Mouse (Mus musculus) small intestine, adult 2 months (tissue): Measurements from ENCODE around the gene Cyfip1. TPM values are rescaled to one million over a fixed set of nuclear protein-coding genes. Genes with fewer than 3 reads are reported as not detected.

Experiments used
- H3K27ac ChIP-seq: fragments of 200-500 bp; 2 replicates; pipeline ENCODE4 v1.5.1; 2012; ENCODE audit warnings: low read depth, low read length, control low read depth, inconsistent platforms; ENCODE audit not compliant: insufficient read depth
- H3K27me3 ChIP-seq: fragments of 200-500 bp; 2 replicates; pipeline ENCODE4 v1.6.1; 2012; ENCODE audit warnings: mild to moderate bottlenecking, moderate library complexity, low read length, inconsistent platforms; ENCODE audit not compliant: control insufficient read depth, insufficient read depth
- H3K36me3 ChIP-seq: fragments of 200-500 bp; 2 replicates; pipeline ENCODE4 v1.6.1; 2012; ENCODE audit warnings: mild to moderate bottlenecking, low read length, control low read depth, inconsistent platforms; ENCODE audit not compliant: control insufficient read depth, insufficient read depth
- H3K4me1 ChIP-seq: fragments of 200-500 bp; 2 replicates; pipeline ENCODE4 v1.6.1; 2012; ENCODE audit warnings: low read length, inconsistent platforms, mixed read lengths; ENCODE audit not compliant: control insufficient read depth, insufficient read depth, insufficient read length
- H3K4me3 ChIP-seq: fragments of 200-500 bp; 2 replicates; pipeline ENCODE4 v1.5.1; 2012; ENCODE audit warnings: low read depth, mild to moderate bottlenecking, control low read depth, inconsistent platforms, low read length, moderate library complexity
- CTCF ChIP-seq: fragments of 200-500 bp; IDR thresholded peaks from 2 replicates; pipeline ENCODE4 v1.5.1; 2012; ENCODE audit warnings: low read depth, mild to moderate bottlenecking, control low read depth, inconsistent platforms, low read length, moderate library complexity, mixed read lengths; ENCODE audit not compliant: insufficient replicate concordance, insufficient read length; ENCODE audit errors: extremely low read depth
- POLR2A ChIP-seq: fragments of 200-500 bp; IDR thresholded peaks from 2 replicates; pipeline ENCODE4 v1.6.1; 2012; ENCODE audit warnings: low read depth, mild to moderate bottlenecking, control low read depth, inconsistent platforms, low read length, moderate library complexity
- whole genome bisulfite sequencing: fragments of 180-500 bp; shearing (Covaris S2); methylation state at CpG from one replicate; pipeline ENCODE4 v1.1.7; 2018; 5-methylcytosine and 5-hydroxymethylcytosine counted together
- polyA plus RNA-seq: library from polyadenylated mRNA; depleted of rRNA; stranded (reverse); fragments of >200 nt; gene quantifications from 2 replicates; pipeline ENCODE4 v1.2.3, GENCODE M21; 2012

The Cyfip1 gene
- polyA plus RNA-seq, 1 experiment = 37.9 TPM

- 0 out of 2 replicates have a peak, but pooled peaks cover 4% of the 10 kb centered on the region for H3K36me3 ChIP-seq
- H3K27me3 ChIP-seq = no peaks in the 10 kb centered on the region
- TF ChIP-seq CTCF = no peak
- no peak for TF ChIP-seq POLR2A
- H3K4me3 ChIP-seq = no peak overlapping the region
- H3K27ac ChIP-seq = no peak overlapping the region
- whole genome bisulfite sequencing = 74% methylated on average over 3 of the region's 3 CpGs
- peaks cover 2% of the 10 kb centered on the region; the same call in 1 of the 2 replicates for H3K4me1 ChIP-seq
Measured at GRCm38 (mm10) chr7:55852787-55853186, 11.2 kb downstream of the Cyfip1 start.

DNA sequence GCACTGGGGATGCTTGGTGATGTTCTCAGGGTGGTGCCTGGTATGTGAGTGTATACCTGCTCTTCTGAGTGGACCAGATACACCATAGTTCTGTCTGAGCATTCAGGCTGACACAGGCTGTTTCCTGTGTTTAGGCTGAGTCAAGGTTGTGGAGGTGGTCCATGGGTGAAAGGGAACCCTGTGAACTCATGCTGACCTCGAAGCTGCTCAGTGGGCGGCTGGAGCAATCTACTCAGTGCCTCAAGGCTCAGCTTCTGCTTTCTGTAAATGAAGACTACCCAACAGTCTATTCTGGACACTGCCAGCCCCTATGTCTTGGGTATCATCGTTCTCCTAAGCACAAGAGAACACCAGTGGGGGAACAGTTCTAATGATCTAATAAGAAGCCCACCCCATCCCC lies 14.1 kb downstream of the Cyfip1 start:
- H3K27ac ChIP-seq = no peak overlapping the region
- H3K4me1 ChIP-seq = peaks cover 8% of the 10 kb centered on the region; the same call in 1 of the 2 replicates
- H3K36me3 ChIP-seq = 0 out of 2 replicates have a peak, but pooled peaks cover 2% of the 10 kb centered on the region
- H3K27me3 ChIP-seq = no peaks in the 10 kb centered on the region
- TF ChIP-seq CTCF = no peak
- TF ChIP-seq POLR2A = no peak
- WGBS = 72% methylated on average over 3 of the region's 3 CpGs
- H3K4me3 ChIP-seq = no peak overlapping the region

GRCm38 (mm10) chr7:55856741-55857140 lies 15.2 kb downstream of the Cyfip1 start:
- 97% methylated on average over 4 of the region's 4 CpGs for WGBS
- Histone ChIP-seq H3K27me3 (no peaks in the 10 kb centered on the region), H3K36me3 (0 out of 2 replicates have a peak, but pooled peaks cover 2% of the 10 kb centered on the region), H3K4me1 (peaks cover 8% of the 10 kb centered on the region; the same call in 1 of the 2 replicates), H3K27ac (no peak overlapping the region), H3K4me3 (no peak overlapping the region)
- no peak for TF ChIP-seq CTCF
- TF ChIP-seq POLR2A = no peak

GRCm38 (mm10) chr7:55857729-55858128 lies 16.2 kb downstream of the Cyfip1 start:
- no peak for TF ChIP-seq CTCF
- TF ChIP-seq POLR2A = no peak
- WGBS = 67% methylated on average over 2 of the region's 2 CpGs
- peaks cover 2% of the 10 kb centered on the region; the same call in 1 of the 2 replicates for H3K36me3 ChIP-seq
- no peaks in the 10 kb centered on the region for H3K27me3 ChIP-seq
- H3K4me1 ChIP-seq = peaks cover 8% of the 10 kb centered on the region; the same call in 1 of the 2 replicates
- no peak overlapping the region for H3K4me3 ChIP-seq
- H3K27ac ChIP-seq = no peak overlapping the region

- Histone ChIP-seq H3K27ac (no peak overlapping the region), H3K4me1 (peaks cover 5% of the 10 kb centered on the region; the same call in 1 of the 2 replicates), H3K4me3 (no peak overlapping the region), H3K27me3 (no peaks in the 10 kb centered on the region), H3K36me3 (peaks cover 2% of the 10 kb centered on the region; the same call in 1 of the 2 replicates)
- 60% methylated on average over 3 of the region's 3 CpGs for WGBS
- no peak for TF ChIP-seq POLR2A
Measured at GRCm38 (mm10) chr7:55858836-55859517, 17.4 kb downstream of the Cyfip1 start.

DNA sequence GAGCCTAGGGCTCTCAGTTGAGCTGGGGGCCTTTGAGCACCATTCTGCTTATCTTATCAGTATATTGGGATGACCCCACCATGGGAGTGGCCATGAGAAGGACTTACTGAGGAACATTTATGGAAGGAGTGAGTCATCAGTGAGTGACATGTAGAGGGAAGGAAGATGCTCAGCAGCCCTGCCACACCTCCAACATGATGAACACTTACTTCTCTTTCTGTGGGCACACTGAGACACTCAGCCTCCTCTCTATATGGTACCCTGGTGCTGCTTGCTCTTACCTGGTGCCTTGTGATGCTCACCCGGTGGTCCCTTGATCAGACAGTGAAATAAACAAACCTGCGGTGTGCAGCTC lies 17.9 kb downstream of the Cyfip1 start:
- WGBS = 83% methylated on average over 2 of the region's 2 CpGs
- Histone ChIP-seq H3K4me1 (peaks cover 5% of the 10 kb centered on the region; the same call in 1 of the 2 replicates), H3K36me3 (peaks cover 2% of the 10 kb centered on the region; the same call in 1 of the 2 replicates), H3K27ac (no peak overlapping the region), H3K4me3 (no peak overlapping the region), H3K27me3 (no peaks in the 10 kb centered on the region)
- TF ChIP-seq CTCF = no peak
- TF ChIP-seq POLR2A = no peak

GRCm38 (mm10) chr7:55859956-55860355 lies 18.4 kb downstream of the Cyfip1 start:
- Histone ChIP-seq H3K36me3 (peaks cover 2% of the 10 kb centered on the region; the same call in 1 of the 2 replicates), H3K27ac (no peak overlapping the region), H3K4me1 (peaks cover 5% of the 10 kb centered on the region; the same call in 1 of the 2 replicates), H3K4me3 (no peak overlapping the region), H3K27me3 (no peaks in the 10 kb centered on the region)
- TF ChIP-seq CTCF (no peak), POLR2A (no peak)
- WGBS = 90% methylated on average over 6 of the region's 6 CpGs
